Mouse (Mus musculus) thymus, adult 2 months (tissue): ENCODE results near the gene Phlpp1.

Experiments
- CTCF ChIP-seq: fragments of 200-500 bp; IDR thresholded peaks from 2 replicates; pipeline ENCODE4 v1.5.1; 2012; ENCODE audit warnings: mild to moderate bottlenecking, control low read depth, low read length, moderate library complexity, borderline replicate concordance; ENCODE audit not compliant: control insufficient read depth, poor library complexity, insufficient read depth; ENCODE audit errors: extremely low read depth
- POLR2A ChIP-seq: fragments of 200-500 bp; IDR thresholded peaks from 2 replicates; pipeline ENCODE4 v1.6.1; 2012; ENCODE audit warnings: mild to moderate bottlenecking, low read length, control low read depth, moderate library complexity; ENCODE audit not compliant: control insufficient read depth, poor library complexity, insufficient read depth; ENCODE audit errors: extremely low read depth

GRCm38 (mm10) chr1:106243371-106243770 lies 71.8 kb downstream of the Phlpp1 start:
- TF ChIP-seq CTCF (no peak), POLR2A (no peak)
